Mouse (Mus musculus): ENCODE results near the gene Gm3033. TPM values are rescaled to one million over a fixed set of nuclear protein-coding genes. Genes with fewer than 3 reads are reported as not detected.

The Gm3033 gene
- polyA plus RNA-seq (2012; rRNA removed), result not detected in 2 replicates

GRCm38 (mm10) chr14:3845945-3846344 is at the start of gene Gm3033:
TSS of gene Gm3033 (plus strand) at chr14:3846245.

GRCm38 (mm10) chr14:3809774-3810173 is 36.3 kb upstream of the Gm3033 start, which contains the start of gene Gm3002:
TSS of gene Gm3002 (plus strand) at chr14:3810074.

GRCm38 (mm10) chr14:3883872-3884271 is 37.8 kb downstream of the Gm3033 start, which contains the start of gene Gm2916:
TSS of gene Gm2916 (plus strand) at chr14:3884172.

Other genes starting within 250 kb of the Gm3033 start
- gene Gm3012, start 211.7 kb upstream of the Gm3033 start, polyA plus RNA-seq (2012; rRNA removed), result not detected in 2 replicates
- gene Gm3020, start 194.2 kb upstream of the Gm3033 start, polyA plus RNA-seq (2012; rRNA removed), result not detected in 2 replicates
- gene Gm3043, start 157.5 kb upstream of the Gm3033 start, polyA plus RNA-seq (2012; rRNA removed), result not detected in 2 replicates
- gene Gm3002, start 36.2 kb upstream of the Gm3033 start, polyA plus RNA-seq (2012; rRNA removed), result not detected in 2 replicates
- not detected in 2 replicates for gene Gm2916, start 37.9 kb downstream of the Gm3033 start, polyA plus RNA-seq (2012; rRNA removed)
- gene Gm3029, start 85.5 kb downstream of the Gm3033 start, polyA plus RNA-seq (2012; rRNA removed), result not detected in 2 replicates
- gene Gm3095, start 117.3 kb downstream of the Gm3033 start, polyA plus RNA-seq (2012; rRNA removed), result 0.15 TPM in 1 of 2 replicates, not detected in the other
- not detected in 2 replicates for gene Gm3099, start 152.1 kb downstream of the Gm3033 start, polyA plus RNA-seq (2012; rRNA removed)
- 0.03 TPM in 1 of 2 replicates, not detected in the other for gene Gm5796, start 177.7 kb downstream of the Gm3033 start, polyA plus RNA-seq (2012; rRNA removed)
- gene Gm3115, start 237.9 kb downstream of the Gm3033 start, polyA plus RNA-seq (2012; rRNA removed), result not detected in 2 replicates

Measured in stomach, adult 2 months (tissue).